Mouse (Mus musculus) mouse trophoblast stem cell (cell line): ENCODE measurements around the gene Hps4.
"Not testable (repeated sequence)": the region's sequence is repeated elsewhere in the genome, so short reads cannot be mapped to it uniquely, and the experiment has no call there.

Experiments used
- in situ Hi-C, 2 experiments: fragments of 300-500 bp; cut with MseI, MboI; formaldehyde crosslinking; loops; 2 replicates in 1 of 2; 3 replicates in 1 of 2; pipeline ENCODE4 v1.15.1; 2025

Gene Hps4

GRCm38 (mm10) chr5:112342463-112343204 lies at the start of gene Hps4, which contains the start of gene Srrd:
TSS of gene Hps4 (plus strand) at chr5:112343083.
TSS of gene Srrd (minus strand) at chr5:112343040.
- in situ Hi-C loops = no loop called here

- in situ Hi-C loops = no loop called here
Measured at GRCm38 (mm10) chr5:112293800-112294199, 49.1 kb upstream of the Hps4 start.

DNA sequence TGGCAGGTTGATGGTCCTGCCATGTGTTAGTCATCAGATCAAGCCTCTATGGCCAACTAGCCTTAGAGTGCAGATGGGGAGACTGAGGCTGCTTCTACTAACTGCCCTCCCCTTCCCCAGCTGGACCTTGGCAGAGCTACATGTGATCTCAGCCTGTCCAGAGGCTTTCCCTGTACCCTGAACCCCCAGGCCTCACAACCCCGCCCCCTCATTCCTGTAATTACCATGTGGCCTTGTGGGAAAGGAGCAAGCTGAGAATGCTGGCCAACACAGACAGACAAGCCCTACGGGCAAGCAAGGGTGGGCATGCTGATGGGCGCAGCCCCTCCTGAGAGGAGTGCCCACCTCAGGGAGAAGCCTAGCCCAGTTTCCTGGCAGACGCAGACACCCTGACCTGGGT lies 48.2 kb upstream of the Hps4 start:
- in situ Hi-C loops = no loop called here

GRCm38 (mm10) chr5:112295162-112295561 lies 47.7 kb upstream of the Hps4 start:
- in situ Hi-C loops = no loop called here

DNA sequence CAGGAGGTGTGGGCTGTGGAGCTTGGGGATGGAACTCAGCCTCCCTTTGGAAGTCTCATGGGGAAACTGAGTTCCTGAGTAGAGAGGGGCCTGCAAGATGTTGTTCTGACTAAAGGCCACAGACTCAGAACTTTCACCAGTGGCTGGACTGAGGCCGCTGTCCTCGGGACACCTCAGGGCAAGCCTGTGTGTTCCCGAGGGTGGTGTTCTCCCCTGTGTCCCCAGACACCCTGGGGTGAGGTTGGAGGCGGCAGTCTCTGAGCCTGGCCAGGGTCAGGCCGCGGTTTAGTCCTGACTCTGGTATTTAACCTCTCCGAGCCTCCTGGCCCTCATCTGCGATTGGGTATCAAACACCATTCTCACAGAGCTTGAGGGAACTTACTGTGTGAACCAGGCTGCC lies 47.3 kb upstream of the Hps4 start:
- in situ Hi-C loops = no loop called here

DNA sequence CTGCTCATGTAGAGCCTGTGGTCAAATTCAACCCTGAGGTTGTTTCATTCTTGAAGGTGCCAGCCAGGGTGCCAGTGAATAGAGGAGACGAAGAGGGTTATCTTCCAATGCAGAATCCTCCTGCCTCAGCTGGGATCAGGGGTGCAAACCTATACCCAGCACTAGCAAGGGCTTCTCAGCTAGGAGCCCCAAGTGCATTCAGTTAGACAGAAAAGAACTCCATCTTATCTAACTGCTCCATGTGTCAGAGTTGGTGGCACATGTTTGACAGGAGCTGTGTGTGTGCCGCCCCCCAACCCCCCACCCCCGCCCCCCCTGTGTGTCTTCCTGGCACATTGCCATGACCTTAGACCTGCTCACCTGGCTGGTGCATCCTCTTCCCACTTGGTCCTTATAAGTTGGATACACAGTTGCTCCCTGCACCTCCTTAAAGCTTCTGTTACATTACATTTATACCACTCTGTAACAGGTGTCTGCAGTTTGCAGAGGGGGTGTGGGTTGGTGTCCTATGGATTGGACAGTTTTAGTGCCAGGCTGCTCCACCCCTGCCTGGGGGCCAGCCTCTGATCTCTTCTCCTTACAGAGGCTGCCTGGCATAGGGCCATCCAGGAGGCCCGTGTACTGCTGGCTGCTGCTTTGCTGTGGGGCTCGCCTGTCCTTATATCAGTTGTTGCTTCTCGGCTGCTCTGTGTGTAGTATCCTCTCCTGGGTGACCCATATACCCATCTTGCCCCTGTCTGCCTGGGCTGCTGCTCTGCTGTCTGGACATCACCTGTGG lies 46.3 kb upstream of the Hps4 start:
- in situ Hi-C loops = no loop called here

GRCm38 (mm10) chr5:112297257-112297656 lies 45.6 kb upstream of the Hps4 start:
- in situ Hi-C loops = no loop called here

GRCm38 (mm10) chr5:112298226-112298988 lies 44.5 kb upstream of the Hps4 start:
- in situ Hi-C loops = no loop called here

DNA sequence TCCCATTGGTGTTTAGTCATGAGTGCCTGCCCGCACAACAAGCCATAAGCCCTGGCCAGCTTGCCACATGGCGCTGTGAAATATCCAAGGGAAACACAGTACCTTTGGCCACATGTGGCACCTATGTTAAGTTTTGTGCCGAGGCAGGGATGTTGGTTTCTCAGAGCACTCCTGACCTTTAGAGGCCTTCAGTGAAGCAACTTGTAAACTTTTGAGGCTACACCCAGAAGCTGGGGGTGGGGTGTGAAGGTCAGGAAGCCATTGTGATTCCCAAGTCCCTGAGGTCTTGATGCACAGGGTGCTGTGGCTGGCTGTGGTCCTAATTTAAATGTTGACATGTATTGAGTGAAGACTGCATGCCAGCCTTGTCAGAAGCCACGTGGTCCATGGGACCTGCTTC lies 43.5 kb upstream of the Hps4 start:
- in situ Hi-C loops = no loop called here

GRCm38 (mm10) chr5:112300112-112300511 lies 42.8 kb upstream of the Hps4 start:
- in situ Hi-C loops = no loop called here

DNA sequence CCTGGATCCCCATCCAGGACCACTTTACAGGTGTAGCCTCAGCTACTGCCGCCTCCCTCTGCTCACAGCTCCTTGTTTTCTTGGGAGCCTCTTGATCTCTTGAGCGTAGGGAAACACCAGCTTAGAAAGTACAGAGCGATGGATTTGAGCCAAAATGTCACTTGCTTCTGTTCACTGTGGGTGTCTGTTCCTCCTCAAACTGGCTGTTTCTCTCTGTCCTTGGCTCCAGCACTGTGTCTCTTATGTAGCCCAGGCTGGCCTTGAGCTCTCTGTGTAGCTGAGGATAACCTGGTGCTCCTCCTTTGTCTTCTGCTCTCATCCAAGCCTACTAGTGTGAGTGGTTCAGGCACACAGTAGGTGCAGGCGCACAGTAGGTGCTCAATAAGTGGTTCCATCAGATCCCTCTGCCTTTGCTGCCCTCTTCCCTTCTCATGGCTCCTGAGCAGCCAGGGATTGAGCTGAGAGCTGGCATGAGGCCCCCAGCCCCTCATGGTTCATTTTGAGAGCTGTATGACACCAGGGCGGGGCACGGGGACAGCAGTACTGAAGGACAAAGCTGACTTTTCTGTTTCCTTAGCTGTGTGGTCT lies 42.1 kb upstream of the Hps4 start:
- in situ Hi-C loops = no loop called here

DNA sequence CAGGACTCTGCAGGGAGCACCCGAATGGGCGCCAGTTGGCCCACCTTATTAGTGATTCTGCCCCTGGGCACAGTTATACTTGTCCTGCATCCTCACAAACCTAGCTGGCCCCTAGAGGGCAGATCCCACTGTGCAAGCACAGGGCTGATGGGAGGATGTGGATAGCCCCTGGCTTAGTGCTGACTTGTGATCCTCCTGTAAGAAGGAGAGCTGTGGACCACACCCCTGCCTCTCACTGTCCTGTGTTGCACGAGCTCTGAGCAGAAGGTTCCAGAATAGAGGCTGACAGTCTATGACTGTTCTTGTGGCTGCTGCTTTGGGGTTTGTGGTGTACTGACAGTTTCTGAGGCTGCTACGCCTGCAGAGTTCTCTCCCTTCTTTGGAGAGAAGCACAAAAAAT lies 41.2 kb upstream of the Hps4 start:
- in situ Hi-C loops = no loop called here

- in situ Hi-C loops = no loop called here
Measured at GRCm38 (mm10) chr5:112302310-112302709, 40.6 kb upstream of the Hps4 start.

- in situ Hi-C loops = no loop called here
Measured at GRCm38 (mm10) chr5:112305842-112306241, 37.0 kb upstream of the Hps4 start.

- in situ Hi-C loops = no loop called here
Measured at GRCm38 (mm10) chr5:112313222-112313885, 29.5 kb upstream of the Hps4 start.

- in situ Hi-C loops = no loop called here
Measured at GRCm38 (mm10) chr5:112316468-112316867, 26.4 kb upstream of the Hps4 start.

DNA sequence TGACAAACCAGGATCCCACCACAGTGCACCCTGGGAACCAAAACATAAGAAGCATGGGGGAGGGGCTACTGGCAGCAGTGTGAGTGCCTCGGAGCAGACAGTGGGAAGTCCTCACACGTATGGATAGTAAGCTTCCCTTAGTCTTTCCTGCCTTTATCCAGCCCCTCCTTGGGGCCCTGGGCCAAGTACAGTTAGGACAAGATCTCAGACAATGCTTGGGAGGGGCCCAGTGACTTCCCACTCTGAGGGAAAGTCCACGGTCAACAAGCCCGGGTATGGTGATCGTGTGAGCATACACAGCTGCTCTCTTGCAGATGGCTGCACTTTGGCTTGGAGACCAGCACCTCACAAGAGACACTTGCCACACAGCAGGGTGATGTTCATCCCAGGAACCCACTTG lies 25.6 kb upstream of the Hps4 start:
- in situ Hi-C loops = no loop called here

- in situ Hi-C loops = not testable (repeated sequence)
Measured at GRCm38 (mm10) chr5:112319343-112319742, 23.5 kb upstream of the Hps4 start.

DNA sequence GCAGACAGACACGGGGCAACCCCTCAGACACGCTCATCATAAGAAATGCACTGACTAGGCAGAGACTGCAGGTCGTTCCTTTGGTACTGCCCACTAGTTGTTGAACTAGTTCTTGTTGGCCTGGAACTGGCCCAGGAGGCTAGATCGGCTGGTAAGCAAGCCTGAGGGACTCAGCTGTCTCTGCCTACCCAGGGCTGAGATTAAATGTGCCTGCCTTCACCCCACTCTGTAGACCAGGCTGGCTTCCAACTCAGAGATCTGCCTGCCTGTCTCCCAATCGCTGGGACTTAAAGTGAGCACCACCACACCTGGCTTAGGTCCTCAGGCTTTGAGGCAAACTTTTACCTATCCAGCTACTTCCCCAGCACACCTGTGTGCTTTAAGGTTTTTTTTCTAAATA lies 22.5 kb upstream of the Hps4 start:
- in situ Hi-C loops = loop anchor here (5.0 kb wide), 1 partner anchor 78 kb away; no protein-coding TSS in a partner anchor

DNA sequence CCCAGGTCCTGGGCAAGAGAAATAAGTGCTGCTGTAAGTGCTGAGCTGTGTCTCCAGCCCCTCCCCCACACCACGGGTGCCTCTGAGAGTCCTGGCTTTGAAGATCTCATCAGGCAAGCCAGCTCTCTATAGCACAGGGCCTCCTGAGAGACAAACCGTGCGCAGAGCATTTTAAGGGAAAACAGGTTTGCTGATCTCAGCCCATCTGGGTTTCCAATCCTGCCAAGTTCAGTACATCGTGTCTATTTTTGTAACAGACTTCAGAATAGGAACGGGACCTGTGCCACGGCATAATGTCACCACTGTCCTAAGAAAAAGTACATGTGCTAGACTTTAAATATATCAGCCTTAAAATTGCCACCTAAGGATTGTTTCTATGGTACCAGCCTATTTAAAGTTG lies 21.9 kb upstream of the Hps4 start:
- in situ Hi-C loops = loop anchor here (5.0 kb wide), 1 partner anchor 79 kb away; no protein-coding TSS in a partner anchor

GRCm38 (mm10) chr5:112321376-112321775 lies 21.5 kb upstream of the Hps4 start:
- in situ Hi-C loops = loop anchor here (5.0 kb wide), 1 partner anchor 79 kb away; no protein-coding TSS in a partner anchor
